Comparison of ENCODE assay signal across 11 mouse cellular contexts in the genomic region with DNA sequence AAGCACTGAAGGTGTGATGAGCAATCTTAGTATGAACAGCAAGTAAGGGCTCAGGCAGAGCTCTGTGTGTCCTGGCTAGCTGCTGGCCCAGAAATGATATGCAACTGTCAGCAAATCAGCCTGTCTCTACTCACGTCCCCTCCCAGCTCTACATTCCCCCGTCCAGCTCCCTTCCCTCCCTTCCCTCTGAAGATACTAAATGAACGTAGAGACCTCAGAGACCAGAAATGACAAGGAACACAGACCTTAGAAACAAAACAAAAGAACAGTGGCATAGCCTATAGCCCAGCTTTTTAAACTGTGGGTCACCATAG.
"Had no signal": no experiment of that assay in that cellular context is flagged by ENCODE, and none has a peak within 500 bp of the region (broad histone marks: within the 10 kb centered on the region; RNA-seq: fewer than 3 reads in every experiment).

No protein-coding gene starts in this region.

- H3K27me3 ChIP-seq: liver, embryonic 15.5 days; megakaryocyte, embryonic 14.5 days; midbrain, embryonic 12.5 days had no signal

- H3K27ac ChIP-seq: left cerebral cortex, adult 2 months; limb, embryonic 10.5 days; liver, embryonic 15.5 days; macrophage; midbrain, embryonic 12.5 days; stomach, postnatal 0 days had no signal

- H3K9me3 ChIP-seq: limb, embryonic 10.5 days; liver, embryonic 15.5 days; midbrain, embryonic 12.5 days had no signal

- H3K4me3 ChIP-seq: left cerebral cortex, adult 2 months; limb, embryonic 10.5 days; liver, embryonic 15.5 days; megakaryocyte, embryonic 14.5 days; midbrain, embryonic 12.5 days had no signal

- H3K36me3 ChIP-seq: limb, embryonic 10.5 days; liver, embryonic 15.5 days; midbrain, embryonic 12.5 days had no signal

- H3K4me1 ChIP-seq: liver, embryonic 15.5 days; megakaryocyte, embryonic 14.5 days had no signal

- H3K4me2 ChIP-seq: liver, embryonic 11.5 days; liver, embryonic 15.5 days; midbrain, embryonic 12.5 days had no signal

- DNase-seq: kidney, postnatal 25 days; lung, adult 2 months; thymus, postnatal 4 days had no signal

- H3K9ac ChIP-seq: liver, embryonic 15.5 days; midbrain, embryonic 12.5 days had no signal
